In genomic region chr2:33842983-33843577, GRCm38 (mm10) we compare ENCODE assay signal across 8 mouse cellular contexts. TPM values are rescaled to one million over a fixed set of nuclear protein-coding genes. Genes with fewer than 3 reads are reported as not detected.
DNase-seq lines count a peak whose midpoint lies in the region; ATAC-seq and TF ChIP-seq lines count a peak whose summit lies in the region.

No protein-coding gene starts in this region.

- H3K4me3 ChIP-seq in hindbrain, embryonic 12.5 days, result no peak overlapping the region
- no peak overlapping the region for H3K4me3 ChIP-seq in hindbrain, postnatal 0 days (ENCODE audit: low read length)
- H3K4me3 ChIP-seq in heart, embryonic 14.5 days (ENCODE audit: control insufficient read depth in 1 of 2, insufficient read depth in 1 of 2, low read depth in 1 of 2, low read length in 2 of 2), result no peak overlapping the region
- H3K4me3 ChIP-seq in limb, embryonic 12.5 days (replicated peaks), result no peak overlapping the region

- H3K36me3 ChIP-seq in hindbrain, embryonic 12.5 days, result peaks cover 4% of the 10 kb centered on the region
- H3K36me3 ChIP-seq in hindbrain, postnatal 0 days (ENCODE audit: insufficient read depth, low read length), result no peaks in the 10 kb centered on the region
- no peaks in the 10 kb centered on the region for H3K36me3 ChIP-seq in heart, embryonic 14.5 days (ENCODE audit: control insufficient read depth, insufficient read depth, low read length)
- peaks cover 12% of the 10 kb centered on the region for H3K36me3 ChIP-seq in limb, embryonic 12.5 days

- DNase-seq in hindbrain, postnatal 0 days (ENCODE audit: low spot score), result no peak
- peak; percentile 59 to 73 for DNase-seq in spleen, postnatal 14 days (ENCODE audit: low spot score in 2 of 2)
- no peak for DNase-seq in left cerebral cortex, postnatal 25 days (ENCODE audit: low spot score in 2 of 2)
- no peak for DNase-seq in urinary bladder, adult 18-20 months (ENCODE audit: low spot score in 2 of 2)

- H3K4me2 ChIP-seq in hindbrain, embryonic 12.5 days (replicated peaks), result no peak overlapping the region
- no peak overlapping the region for H3K4me2 ChIP-seq in hindbrain, postnatal 0 days (ENCODE audit: low read depth, low read length)
- H3K4me2 ChIP-seq in heart, embryonic 14.5 days (ENCODE audit: low read length), result no peak overlapping the region
- no peak overlapping the region for H3K4me2 ChIP-seq in limb, embryonic 12.5 days

- H3K4me1 ChIP-seq in hindbrain, embryonic 12.5 days, result peaks cover 49% of the 10 kb centered on the region
- peaks cover 24% of the 10 kb centered on the region for H3K4me1 ChIP-seq in hindbrain, postnatal 0 days (ENCODE audit: insufficient read depth, low read length)
- peaks cover 12 to 24% of the 10 kb centered on the region in 2 experiments for H3K4me1 ChIP-seq in heart, embryonic 14.5 days (ENCODE audit: control insufficient read depth in 2 of 2, insufficient read depth in 2 of 2, low read length in 2 of 2)
- H3K4me1 ChIP-seq in limb, embryonic 12.5 days (replicated peaks), result peaks cover 35% of the 10 kb centered on the region

- H3K27me3 ChIP-seq in hindbrain, embryonic 12.5 days, result no peaks in the 10 kb centered on the region
- no peaks in the 10 kb centered on the region for H3K27me3 ChIP-seq in hindbrain, postnatal 0 days (ENCODE audit: insufficient read depth, low read length)
- H3K27me3 ChIP-seq in heart, embryonic 14.5 days (ENCODE audit: control insufficient read depth, insufficient read depth, low read length), result peaks cover 28% of the 10 kb centered on the region
- H3K27me3 ChIP-seq in limb, embryonic 12.5 days, result peaks cover 5% of the 10 kb centered on the region; the same call in 1 of the 2 replicates

- intact Hi-C loops in left cerebral cortex, postnatal 25 days (cut with DNase I), result no loop called here

- 90% methylated on average over 2 of the region's 2 CpGs for WGBS in hindbrain, embryonic 12.5 days
- 91% methylated on average over 2 of the region's 2 CpGs for WGBS in hindbrain, postnatal 0 days
- WGBS in heart, embryonic 14.5 days, result 47% methylated on average over 2 of the region's 2 CpGs
- 95% methylated on average over 2 of the region's 2 CpGs for WGBS in limb, embryonic 12.5 days

- H3K9ac ChIP-seq in hindbrain, embryonic 12.5 days, result no peak overlapping the region
- H3K9ac ChIP-seq in hindbrain, postnatal 0 days (replicated peaks; ENCODE audit: low read length), result no peak overlapping the region
- H3K9ac ChIP-seq in heart, embryonic 14.5 days (ENCODE audit: low read length), result no peak overlapping the region
- H3K9ac ChIP-seq in limb, embryonic 12.5 days (replicated peaks), result no peak overlapping the region

- TF ChIP-seq CTCF in hindbrain, postnatal 0 days (IDR thresholded peaks at IDR 0.05; ENCODE audit: low read depth), result no peak

- ATAC-seq in hindbrain, embryonic 12.5 days (ENCODE audit: low FRiP score), result no peak
- no peak for ATAC-seq in hindbrain, postnatal 0 days
- peak; percentile 81 for ATAC-seq in heart, embryonic 14.5 days (ENCODE audit: insufficient number of reproducible peaks, insufficient read depth, low FRiP score, low read depth)
- ATAC-seq in limb, embryonic 12.5 days (ENCODE audit: insufficient number of reproducible peaks, insufficient read depth, low FRiP score, low TSS enrichment, low read depth), result peak; percentile 34; the same call in 1 of the 2 replicates
- ATAC-seq in activated CD4-positive, CD25-positive, alpha-beta regulatory T cell, adult 4 months, result no peak

- peak overlapping the region; percentile 4; the same call in 1 of the 2 replicates for H3K27ac ChIP-seq in hindbrain, embryonic 12.5 days
- no peak overlapping the region for H3K27ac ChIP-seq in hindbrain, postnatal 0 days
- peak overlapping the region in 1 of 2 experiments; percentile 24; a peak in 2 of 4 replicates for H3K27ac ChIP-seq in heart, embryonic 14.5 days (replicated peaks in 1 of 2; ENCODE audit: control insufficient read depth in 1 of 2, insufficient read depth in 1 of 2, low read depth in 2 of 2, low read length in 2 of 2)
- H3K27ac ChIP-seq in limb, embryonic 12.5 days, result no peak overlapping the region

- H3K9me3 ChIP-seq in hindbrain, embryonic 12.5 days (replicated peaks), result no peaks in the 10 kb centered on the region
- no peaks in the 10 kb centered on the region for H3K9me3 ChIP-seq in hindbrain, postnatal 0 days (ENCODE audit: low read length)
- no peaks in the 10 kb centered on the region for H3K9me3 ChIP-seq in heart, embryonic 14.5 days (ENCODE audit: control insufficient read depth, low read length)
- no peaks in the 10 kb centered on the region for H3K9me3 ChIP-seq in limb, embryonic 12.5 days

RNA-seq across cellular contexts. Expression of gene Mvb12b, which starts 44.7 kb away (rescaled TPM):
- polyA plus RNA-seq in hindbrain, embryonic 12.5 days (2016; fragmentation: Nextera tagmentation; extraction: Ambion mirVana), result 58.9 and 61.5 TPM in 2 replicates
- total RNA-seq in hindbrain, postnatal 0 days (2014; rRNA removed), result 134 and 142 TPM in 2 replicates
- 55.4 and 64.1 TPM in 2 replicates for polyA plus RNA-seq in hindbrain, postnatal 0 days (2015; fragmentation: Nextera tagmentation; extraction: Ambion mirVana)
- polyA plus RNA-seq in heart, embryonic 14.5 days (2014; fragmentation: Nextera tagmentation; extraction: Ambion mirVana), result 10.4 TPM in 2 replicates
- polyA plus RNA-seq in limb, embryonic 12.5 days (2016; fragmentation: Nextera tagmentation; extraction: Ambion mirVana), result 25.5 and 27.3 TPM in 2 replicates
- total RNA-seq in left cerebral cortex, postnatal 25 days (2021), result 10 to 100 TPM; 83.9 to 86.7 TPM
- polyA plus RNA-seq in activated CD4-positive, CD25-positive, alpha-beta regulatory T cell, adult 4 months (2017; shearing (Covaris generic)), result 1 to 10 TPM; 1.4 to 2.3 TPM

Comparison
In these comparisons a context has a peak if more than half of its experiments do, and no peak if none do; other contexts are left out.
1. ATAC-seq: peak in heart, embryonic 14.5 days (single experiment) and limb, embryonic 12.5 days (single experiment); none in hindbrain, embryonic 12.5 days (single experiment), hindbrain, postnatal 0 days (single experiment) and activated CD4-positive, CD25-positive, alpha-beta regulatory T cell, adult 4 months (single experiment).
2. DNase-seq: peak in spleen, postnatal 14 days (2 of 2); none in hindbrain, postnatal 0 days (single experiment), left cerebral cortex, postnatal 25 days (0 of 2) and urinary bladder, adult 18-20 months (0 of 2).